Mouse (Mus musculus): Measurements from ENCODE around the gene Gm45837.
"Not testable (repeated sequence)": the region's sequence is repeated elsewhere in the genome, so short reads cannot be mapped to it uniquely, and the experiment has no call there.

Gm45837 gene

GRCm38 (mm10) chr7:101547651-101548050 is 137.0 kb downstream of the Gm45837 start:
- DNase-seq (ENCODE audit: extremely low read depth, low read depth): no peak

GRCm38 (mm10) chr7:101549266-101549665 is 138.6 kb downstream of the Gm45837 start:
- no peak for DNase-seq (ENCODE audit: extremely low read depth, low read depth)

GRCm38 (mm10) chr7:101550686-101551485 is 140.2 kb downstream of the Gm45837 start:
- no peak for DNase-seq (ENCODE audit: extremely low read depth, low read depth)

GRCm38 (mm10) chr7:101551530-101551929 is 140.8 kb downstream of the Gm45837 start:
- no peak for DNase-seq (ENCODE audit: extremely low read depth, low read depth)

GRCm38 (mm10) chr7:101555473-101555872 is 144.8 kb downstream of the Gm45837 start:
- not testable (repeated sequence) for DNase-seq (ENCODE audit: extremely low read depth, low read depth)

- DNase-seq (ENCODE audit: extremely low read depth, low read depth): no peak
Measured at GRCm38 (mm10) chr7:101557391-101557790, 146.7 kb downstream of the Gm45837 start.

GRCm38 (mm10) chr7:101559393-101559792 is 148.7 kb downstream of the Gm45837 start:
- not testable (repeated sequence) for DNase-seq (ENCODE audit: extremely low read depth, low read depth)
